Mouse (Mus musculus): ENCODE data around the gene Asap3.

Asap3 gene

GRCm38 (mm10) chr4:136259916-136260315, 53.8 kb downstream of the Asap3 start:
- DNase-seq (ENCODE audit: low spot score) = no peak

- DNase-seq (ENCODE audit: low spot score) = peak; percentile 69
Observed at GRCm38 (mm10) chr4:136260491-136261180, 54.5 kb downstream of the Asap3 start.

GRCm38 (mm10) chr4:136261912-136262311, 55.7 kb downstream of the Asap3 start:
- DNase-seq (ENCODE audit: low spot score) = no peak

GRCm38 (mm10) chr4:136263555-136263954, 57.4 kb downstream of the Asap3 start:
- no peak for DNase-seq (ENCODE audit: low spot score)

GRCm38 (mm10) chr4:136266716-136267343, 60.7 kb downstream of the Asap3 start:
- DNase-seq (ENCODE audit: low spot score) = no peak

- DNase-seq (ENCODE audit: low spot score) = no peak
Observed at GRCm38 (mm10) chr4:136268912-136269311, 62.7 kb downstream of the Asap3 start.

- no peak for DNase-seq (ENCODE audit: low spot score)
Observed at GRCm38 (mm10) chr4:136270648-136271047, 64.5 kb downstream of the Asap3 start.

- no peak for DNase-seq (ENCODE audit: low spot score)
Observed at GRCm38 (mm10) chr4:136281097-136281496, 74.9 kb downstream of the Asap3 start.

GRCm38 (mm10) chr4:136281611-136282010, 75.4 kb downstream of the Asap3 start:
- no peak for DNase-seq (ENCODE audit: low spot score)

- no peak for DNase-seq (ENCODE audit: low spot score)
Observed at GRCm38 (mm10) chr4:136282621-136283480, 76.7 kb downstream of the Asap3 start.

- DNase-seq (ENCODE audit: low spot score) = no peak
Observed at GRCm38 (mm10) chr4:136283783-136284182, 77.6 kb downstream of the Asap3 start.

- DNase-seq (ENCODE audit: low spot score) = no peak
Observed at GRCm38 (mm10) chr4:136284455-136284854, 78.3 kb downstream of the Asap3 start, which contains the start of gene Zfp46. Zfp46 (plus strand) TSS chr4:136284683.

- no peak for DNase-seq (ENCODE audit: low spot score)
Observed at GRCm38 (mm10) chr4:136284891-136285290, 78.7 kb downstream of the Asap3 start.

- peak; percentile 84 for DNase-seq (ENCODE audit: low spot score)
Observed at GRCm38 (mm10) chr4:136285348-136285810, 79.2 kb downstream of the Asap3 start.

- peak; percentile 86 for DNase-seq (ENCODE audit: low spot score)
Observed at GRCm38 (mm10) chr4:136285811-136286371, 79.7 kb downstream of the Asap3 start.

GRCm38 (mm10) chr4:136289918-136290780, 84.0 kb downstream of the Asap3 start:
- DNase-seq (ENCODE audit: low spot score) = no peak

GRCm38 (mm10) chr4:136290781-136291595, 84.8 kb downstream of the Asap3 start:
- DNase-seq (ENCODE audit: low spot score) = no peak

GRCm38 (mm10) chr4:136291692-136292091, 85.5 kb downstream of the Asap3 start:
- DNase-seq (ENCODE audit: low spot score) = no peak

Measured in spleen, adult 12 weeks (tissue).